9 mouse cellular contexts compared by ENCODE assay signal in the genomic region with DNA sequence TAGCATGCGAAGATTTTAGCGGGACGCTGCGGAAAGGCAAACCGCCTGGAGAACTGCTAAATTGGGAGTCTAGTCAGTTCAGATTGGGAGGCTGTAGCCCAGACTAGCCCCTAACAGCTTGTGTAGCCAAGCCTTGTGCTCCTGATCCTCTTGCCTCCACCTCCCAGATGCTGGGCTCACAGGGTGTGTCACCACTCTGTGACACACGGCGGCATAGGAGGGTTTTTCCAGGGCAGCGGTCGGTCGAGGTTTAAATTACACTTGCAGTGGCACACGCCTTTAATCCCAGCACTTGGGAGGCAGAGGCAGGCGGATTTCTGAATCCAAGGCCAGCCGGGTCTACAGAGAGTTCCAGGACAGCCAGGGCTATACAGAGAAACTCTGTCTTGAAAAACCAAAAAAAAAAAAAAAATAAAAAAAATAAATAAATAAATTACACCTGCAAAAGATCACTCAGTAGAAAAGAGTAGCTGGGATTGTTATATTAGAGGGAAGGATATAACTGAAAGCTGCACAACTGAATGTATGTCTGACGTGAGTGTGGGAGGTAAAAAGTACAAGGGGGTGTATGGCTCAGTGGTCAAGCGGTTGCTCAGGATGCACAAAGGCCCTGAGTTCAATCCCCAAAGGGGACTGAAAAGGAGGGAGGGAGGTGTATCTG. TPM values are rescaled to one million over a fixed set of nuclear protein-coding genes. Genes with fewer than 3 reads are reported as not detected.
DNase-seq lines count a peak whose midpoint lies in the region; ATAC-seq and TF ChIP-seq lines count a peak whose summit lies in the region.
"Had no signal": no experiment of that assay in that cellular context is flagged by ENCODE, and none has a peak within 500 bp of the region (broad histone marks: within the 10 kb centered on the region; RNA-seq: fewer than 3 reads in every experiment).

No protein-coding gene starts in this region.

- no peaks in the 10 kb centered on the region for H3K9me3 ChIP-seq in kidney, postnatal 0 days (replicated peaks; ENCODE audit: low read length)
- no peaks in the 10 kb centered on the region for H3K9me3 ChIP-seq in embryonic facial prominence, embryonic 12.5 days
- no peaks in the 10 kb centered on the region for H3K9me3 ChIP-seq in intestine, embryonic 16.5 days (ENCODE audit: control insufficient read depth, low read length)
- no peaks in the 10 kb centered on the region for H3K9me3 ChIP-seq in neural tube, embryonic 13.5 days

- peaks cover 6% of the 10 kb centered on the region; the same call in 1 of the 2 replicates for H3K4me1 ChIP-seq in kidney, postnatal 0 days (replicated peaks; ENCODE audit: insufficient read depth, low read length)
- peaks cover 30% of the 10 kb centered on the region for H3K4me1 ChIP-seq in embryonic facial prominence, embryonic 12.5 days
- H3K4me1 ChIP-seq in intestine, embryonic 16.5 days (ENCODE audit: control insufficient read depth, insufficient read depth, low read length), result peaks cover 35% of the 10 kb centered on the region
- peaks cover 30% of the 10 kb centered on the region for H3K4me1 ChIP-seq in neural tube, embryonic 13.5 days (replicated peaks)

- DNase-seq in kidney, postnatal 0 days (ENCODE audit: low spot score), result no peak
- no peak for DNase-seq in kidney, postnatal 4 days
- DNase-seq in urinary bladder, postnatal 4 days (ENCODE audit: low spot score in 2 of 2), result no peak
- DNase-seq in lung, adult 18-20 months, result no peak
- DNase-seq in lung, postnatal 14 days, result no peak

- WGBS in kidney, postnatal 0 days, result 77% methylated on average over 15 of the region's 15 CpGs
- WGBS in embryonic facial prominence, embryonic 12.5 days, result 75% methylated on average over 15 of the region's 15 CpGs
- WGBS in intestine, embryonic 16.5 days, result 77% methylated on average over 15 of the region's 15 CpGs
- WGBS in neural tube, embryonic 13.5 days, result 80% methylated on average over 15 of the region's 15 CpGs

- H3K27ac ChIP-seq in kidney, postnatal 0 days, result no peak overlapping the region
- no peak overlapping the region for H3K27ac ChIP-seq in embryonic facial prominence, embryonic 12.5 days
- H3K27ac ChIP-seq in intestine, embryonic 16.5 days (ENCODE audit: low read length), result no peak overlapping the region
- no peak overlapping the region for H3K27ac ChIP-seq in neural tube, embryonic 13.5 days (replicated peaks)

- TF ChIP-seq CTCF in kidney, postnatal 0 days (IDR thresholded peaks at IDR 0.05; ENCODE audit: low read depth), result no peak

- no peaks in the 10 kb centered on the region for H3K27me3 ChIP-seq in kidney, postnatal 0 days (ENCODE audit: insufficient read depth, low read length)
- H3K27me3 ChIP-seq in embryonic facial prominence, embryonic 12.5 days, result no peaks in the 10 kb centered on the region
- H3K27me3 ChIP-seq in intestine, embryonic 16.5 days (replicated peaks; ENCODE audit: control insufficient read depth, insufficient read depth, low read length), result no peaks in the 10 kb centered on the region
- H3K27me3 ChIP-seq in neural tube, embryonic 13.5 days, result no peaks in the 10 kb centered on the region

- H3K4me3 ChIP-seq in kidney, postnatal 0 days (replicated peaks; ENCODE audit: low read depth, low read length), result peak overlapping the region; percentile 68
- peak overlapping the region; percentile 76 for H3K4me3 ChIP-seq in embryonic facial prominence, embryonic 12.5 days
- peak overlapping the region; percentile 86 for H3K4me3 ChIP-seq in intestine, embryonic 16.5 days (ENCODE audit: low read length)
- H3K4me3 ChIP-seq in neural tube, embryonic 13.5 days, result peak overlapping the region; percentile 89

- no peak overlapping the region for H3K9ac ChIP-seq in kidney, postnatal 0 days (ENCODE audit: low read depth, low read length)
- no peak overlapping the region for H3K9ac ChIP-seq in embryonic facial prominence, embryonic 12.5 days
- peak overlapping the region; percentile 75 for H3K9ac ChIP-seq in intestine, embryonic 16.5 days (ENCODE audit: low read depth, low read length)
- 0 out of 2 replicates have a peak overlapping the region, but pooled peaks have one; percentile 69 for H3K9ac ChIP-seq in neural tube, embryonic 13.5 days

- ATAC-seq in kidney, postnatal 0 days (replicated peaks; ENCODE audit: low FRiP score, low read depth), result no peak
- no peak for ATAC-seq in embryonic facial prominence, embryonic 12.5 days (ENCODE audit: insufficient number of reproducible peaks, insufficient read depth, low FRiP score, low TSS enrichment)
- no peak for ATAC-seq in intestine, embryonic 16.5 days
- no peak for ATAC-seq in neural tube, embryonic 13.5 days (ENCODE audit: low read depth)

- H3K4me2 ChIP-seq in kidney, postnatal 0 days (ENCODE audit: low read length), result peak overlapping the region; percentile 99
- H3K4me2 ChIP-seq in embryonic facial prominence, embryonic 12.5 days (replicated peaks), result peak overlapping the region; percentile 92
- peak overlapping the region; percentile 99 for H3K4me2 ChIP-seq in intestine, embryonic 16.5 days (ENCODE audit: low read depth, low read length)
- peak overlapping the region; percentile 97 for H3K4me2 ChIP-seq in neural tube, embryonic 13.5 days

- 0 out of 2 replicates have a peak, but pooled peaks cover 4% of the 10 kb centered on the region for H3K36me3 ChIP-seq in kidney, postnatal 0 days (ENCODE audit: insufficient read depth, low read length)
- peaks cover 14% of the 10 kb centered on the region; the same call in 1 of the 2 replicates for H3K36me3 ChIP-seq in embryonic facial prominence, embryonic 12.5 days
- H3K36me3 ChIP-seq in intestine, embryonic 16.5 days (ENCODE audit: control insufficient read depth, insufficient read depth, low read length), result 0 out of 2 replicates have a peak, but pooled peaks cover 2% of the 10 kb centered on the region
- H3K36me3 ChIP-seq in neural tube, embryonic 13.5 days, result peaks cover 4% of the 10 kb centered on the region; the same call in 1 of the 2 replicates

RNA-seq across cellular contexts. Expression of gene Ung, which starts 0.5 kb away (rescaled TPM):
- polyA plus RNA-seq in kidney, postnatal 0 days (2015; fragmentation: Nextera tagmentation; extraction: Ambion mirVana), result 31.1 and 34.6 TPM in 2 replicates
- 54.2 and 54.5 TPM in 2 replicates for polyA plus RNA-seq in embryonic facial prominence, embryonic 12.5 days (2016; fragmentation: Nextera tagmentation; extraction: Ambion mirVana)
- 32.2 and 35.5 TPM in 2 replicates for polyA plus RNA-seq in intestine, embryonic 16.5 days (2015; fragmentation: Nextera tagmentation; extraction: Ambion mirVana)
- polyA plus RNA-seq in neural tube, embryonic 13.5 days (2015; fragmentation: Nextera tagmentation; extraction: Ambion mirVana), result 9.0 and 9.6 TPM in 2 replicates

RNA-seq across cellular contexts. Expression of gene Alkbh2, which starts 1.7 kb away (rescaled TPM):
- polyA plus RNA-seq in kidney, postnatal 0 days (2015; fragmentation: Nextera tagmentation; extraction: Ambion mirVana), result 11.1 and 12.2 TPM in 2 replicates
- polyA plus RNA-seq in embryonic facial prominence, embryonic 12.5 days (2016; fragmentation: Nextera tagmentation; extraction: Ambion mirVana), result 14.6 and 14.7 TPM in 2 replicates
- 7.6 and 10.1 TPM in 2 replicates for polyA plus RNA-seq in intestine, embryonic 16.5 days (2015; fragmentation: Nextera tagmentation; extraction: Ambion mirVana)
- 7.3 and 9.7 TPM in 2 replicates for polyA plus RNA-seq in neural tube, embryonic 13.5 days (2015; fragmentation: Nextera tagmentation; extraction: Ambion mirVana)

RNA-seq across cellular contexts. Expression of gene Acacb, which starts 16.7 kb away (rescaled TPM):
- polyA plus RNA-seq in kidney, postnatal 0 days (2015; fragmentation: Nextera tagmentation; extraction: Ambion mirVana), result 4.4 and 4.6 TPM in 2 replicates
- polyA plus RNA-seq in embryonic facial prominence, embryonic 12.5 days (2016; fragmentation: Nextera tagmentation; extraction: Ambion mirVana), result 3.4 and 6.3 TPM in 2 replicates
- polyA plus RNA-seq in intestine, embryonic 16.5 days (2015; fragmentation: Nextera tagmentation; extraction: Ambion mirVana), result 1.1 and 1.4 TPM in 2 replicates
- polyA plus RNA-seq in neural tube, embryonic 13.5 days (2015; fragmentation: Nextera tagmentation; extraction: Ambion mirVana), result 3.1 and 3.3 TPM in 2 replicates

RNA-seq across cellular contexts. Expression of gene Svop, which starts 38.3 kb away (rescaled TPM):
- polyA plus RNA-seq in kidney, postnatal 0 days (2015; fragmentation: Nextera tagmentation; extraction: Ambion mirVana), result 0.08 and 0.11 TPM in 2 replicates
- polyA plus RNA-seq in embryonic facial prominence, embryonic 12.5 days (2016; fragmentation: Nextera tagmentation; extraction: Ambion mirVana), result 3.3 and 5.6 TPM in 2 replicates
- 1.7 and 2.0 TPM in 2 replicates for polyA plus RNA-seq in intestine, embryonic 16.5 days (2015; fragmentation: Nextera tagmentation; extraction: Ambion mirVana)
- 71.9 and 79.6 TPM in 2 replicates for polyA plus RNA-seq in neural tube, embryonic 13.5 days (2015; fragmentation: Nextera tagmentation; extraction: Ambion mirVana)
- polyA plus RNA-seq: spleen, adult 2 months had no signal

Comparison
In these comparisons a context has a peak if more than half of its experiments do, and no peak if none do; other contexts are left out.
1. H3K9ac ChIP-seq: peak in intestine, embryonic 16.5 days (single experiment) and neural tube, embryonic 13.5 days (single experiment); none in kidney, postnatal 0 days (single experiment) and embryonic facial prominence, embryonic 12.5 days (single experiment).
2. Peak in every context shown above with its lines, with median percentiles within 50 percentile points of each other: H3K4me2 ChIP-seq and H3K4me3 ChIP-seq.